Mouse (Mus musculus) hindbrain, embryonic 12.5 days (tissue): ENCODE measurements around the gene Gtf2i. TPM values are rescaled to one million over a fixed set of nuclear protein-coding genes. Genes with fewer than 3 reads are reported as not detected.
A peak's percentile ranks its signal among the peaks of the same experiment; 100 is the strongest.

Experiments used
- ATAC-seq: fragments of 200-750 bp; cut with Nextera tagmentation; 2 replicates; pipeline ENCODE4 v1.8.0; 2017; ENCODE audit warnings: moderate TSS enrichment; ENCODE audit not compliant: low FRiP score
- H3K27ac ChIP-seq: fragments of 300-500 bp; sonication (generic); 2 replicates; pipeline ENCODE4 v1.5.1; 2016; ENCODE audit warnings: mild to moderate bottlenecking
- H3K27me3 ChIP-seq: fragments of 300-500 bp; sonication (generic); 2 replicates; pipeline ENCODE4 v1.6.1; 2016; ENCODE audit warnings: mild to moderate bottlenecking
- H3K36me3 ChIP-seq: fragments of 300-500 bp; sonication (generic); 2 replicates; pipeline ENCODE4 v1.6.1; 2016; ENCODE audit warnings: mild to moderate bottlenecking
- H3K4me1 ChIP-seq: fragments of 300-500 bp; sonication (generic); 2 replicates; pipeline ENCODE4 v1.6.1; 2016
- H3K4me2 ChIP-seq: fragments of 300-500 bp; sonication (generic); replicated peaks from 2 replicates; pipeline ENCODE4 v1.6.1; 2016; ENCODE audit warnings: mild to moderate bottlenecking
- H3K4me3 ChIP-seq: fragments of 300-500 bp; sonication (generic); 2 replicates; pipeline ENCODE4 v1.5.1; 2016; ENCODE audit warnings: mild to moderate bottlenecking
- H3K9ac ChIP-seq: fragments of 300-500 bp; sonication (generic); 2 replicates; pipeline ENCODE4 v1.6.1; 2016; ENCODE audit warnings: mild to moderate bottlenecking, moderate library complexity
- H3K9me3 ChIP-seq: fragments of 300-500 bp; sonication (generic); replicated peaks from 2 replicates; pipeline ENCODE4 v1.6.1; 2016; ENCODE audit warnings: mild to moderate bottlenecking
- WGBS: fragments of 180-500 bp; shearing (Covaris S2); methylation state at CpG from one replicate; pipeline ENCODE4 v1.1.7; 2016; 5-methylcytosine and 5-hydroxymethylcytosine counted together
- polyA plus RNA-seq: library from polyadenylated mRNA; unstranded; fragments of >200 nt; fragmentation: Nextera tagmentation; extraction: Ambion mirVana; gene quantifications from 2 replicates; pipeline ENCODE4 v1.2.1, GENCODE M21; 2016

Gene Gtf2i
- polyA plus RNA-seq, 1 experiment from 2014 or later = 242 TPM

GRCm38 (mm10) chr5:134316721-134317120, 2.2 kb upstream of the Gtf2i start:
- Histone ChIP-seq H3K27ac (peak overlapping the region; percentile 98), H3K27me3 (no peaks in the 10 kb centered on the region), H3K4me2 (peak overlapping the region; percentile 68; the same call in 1 of the 2 replicates), H3K9ac (no peak overlapping the region), H3K4me3 (no peak overlapping the region), H3K36me3 (no peaks in the 10 kb centered on the region), H3K4me1 (peaks cover 25% of the 10 kb centered on the region), H3K9me3 (no peaks in the 10 kb centered on the region)
- ATAC-seq = no peak
- 68% methylated on average over 7 of the region's 7 CpGs for WGBS

- WGBS = under 1% methylated on average over 25 of the region's 25 CpGs
- H3K36me3 ChIP-seq = peaks cover 8% of the 10 kb centered on the region
- H3K9me3 ChIP-seq = no peaks in the 10 kb centered on the region
- peak overlapping the region; percentile 68 for H3K4me2 ChIP-seq
- H3K4me3 ChIP-seq = peak overlapping the region; percentile 84; the same call in 1 of the 2 replicates
- no peaks in the 10 kb centered on the region for H3K27me3 ChIP-seq
- peak overlapping the region; percentile 98 for H3K27ac ChIP-seq
- H3K4me1 ChIP-seq = peaks cover 31% of the 10 kb centered on the region
- no peak for ATAC-seq
- H3K9ac ChIP-seq = peak overlapping the region; percentile 73
Measured at GRCm38 (mm10) chr5:134315623-134316350, 1.2 kb upstream of the Gtf2i start.

GRCm38 (mm10) chr5:134314068-134314674, 389 bp downstream of the Gtf2i start:
- under 1% methylated on average over 56 of the region's 64 CpGs for WGBS

GRCm38 (mm10) chr5:134313451-134314067, 1.0 kb downstream of the Gtf2i start:
- Histone ChIP-seq H3K4me1 (peaks cover 37% of the 10 kb centered on the region), H3K4me2 (peak overlapping the region; percentile 80), H3K27me3 (no peaks in the 10 kb centered on the region), H3K9me3 (0 out of 2 replicates have a peak, but pooled peaks cover 4% of the 10 kb centered on the region), H3K9ac (peak overlapping the region; percentile 99), H3K36me3 (peaks cover 27% of the 10 kb centered on the region), H3K4me3 (peak overlapping the region; percentile 84), H3K27ac (peak overlapping the region; percentile 100)
- ATAC-seq = peak; percentile 78
- under 1% methylated on average over 65 of the region's 68 CpGs for WGBS

More at GRCm38 (mm10) chr5:134314068-134314674, 389 bp downstream of the Gtf2i start:
- peak overlapping the region; percentile 84 for H3K4me3 ChIP-seq
- peak; percentile 57 for ATAC-seq
- peak overlapping the region; percentile 99 for H3K9ac ChIP-seq
- peaks cover 24% of the 10 kb centered on the region for H3K36me3 ChIP-seq
- 0 out of 2 replicates have a peak, but pooled peaks cover 3% of the 10 kb centered on the region for H3K9me3 ChIP-seq
- H3K27ac ChIP-seq = peak overlapping the region; percentile 100
- H3K4me1 ChIP-seq = peaks cover 37% of the 10 kb centered on the region
- peak overlapping the region; percentile 80 for H3K4me2 ChIP-seq
- no peaks in the 10 kb centered on the region for H3K27me3 ChIP-seq

- H3K4me2 ChIP-seq = peak overlapping the region; percentile 80
- 4% methylated on average over 19 of the region's 19 CpGs for WGBS
- H3K9me3 ChIP-seq = 0 out of 2 replicates have a peak, but pooled peaks cover 4% of the 10 kb centered on the region
- H3K27ac ChIP-seq = peak overlapping the region; percentile 100
- no peaks in the 10 kb centered on the region for H3K27me3 ChIP-seq
- peaks cover 37% of the 10 kb centered on the region for H3K4me1 ChIP-seq
- H3K4me3 ChIP-seq = peak overlapping the region; percentile 84
- peak overlapping the region; percentile 99 for H3K9ac ChIP-seq
- ATAC-seq = no peak
- H3K36me3 ChIP-seq = peaks cover 32% of the 10 kb centered on the region
Measured at GRCm38 (mm10) chr5:134312691-134313450, 1.7 kb downstream of the Gtf2i start.

GRCm38 (mm10) chr5:134311894-134312411, 2.6 kb downstream of the Gtf2i start:
- WGBS = 76% methylated on average over 6 of the region's 6 CpGs
- H3K27ac ChIP-seq = no peak overlapping the region; the same call in 1 of the 2 replicates
- 0 out of 2 replicates have a peak, but pooled peaks cover 4% of the 10 kb centered on the region for H3K9me3 ChIP-seq
- H3K4me3 ChIP-seq = peak overlapping the region; percentile 84
- no peaks in the 10 kb centered on the region for H3K27me3 ChIP-seq
- H3K4me2 ChIP-seq = peak overlapping the region; percentile 80
- ATAC-seq = no peak
- H3K4me1 ChIP-seq = peaks cover 37% of the 10 kb centered on the region
- peak overlapping the region; percentile 45 for H3K9ac ChIP-seq
- H3K36me3 ChIP-seq = peaks cover 41% of the 10 kb centered on the region

GRCm38 (mm10) chr5:134310201-134310600, 4.4 kb downstream of the Gtf2i start:
- Histone ChIP-seq H3K4me2 (no peak overlapping the region), H3K27ac (no peak overlapping the region), H3K9me3 (0 out of 2 replicates have a peak, but pooled peaks cover 4% of the 10 kb centered on the region), H3K4me3 (no peak overlapping the region), H3K36me3 (peaks cover 52% of the 10 kb centered on the region), H3K27me3 (no peaks in the 10 kb centered on the region), H3K4me1 (peaks cover 23% of the 10 kb centered on the region), H3K9ac (no peak overlapping the region)
- 98% methylated on average over 9 of the region's 9 CpGs for WGBS
- ATAC-seq = no peak

GRCm38 (mm10) chr5:134309345-134309744, 5.2 kb downstream of the Gtf2i start:
- ATAC-seq = no peak
- peaks cover 27% of the 10 kb centered on the region for H3K4me1 ChIP-seq
- no peak overlapping the region for H3K4me3 ChIP-seq
- H3K9me3 ChIP-seq = 0 out of 2 replicates have a peak, but pooled peaks cover 4% of the 10 kb centered on the region
- no peak overlapping the region for H3K4me2 ChIP-seq
- no peak overlapping the region for H3K9ac ChIP-seq
- peaks cover 57% of the 10 kb centered on the region for H3K36me3 ChIP-seq
- H3K27me3 ChIP-seq = no peaks in the 10 kb centered on the region
- no peak overlapping the region for H3K27ac ChIP-seq
- 100% methylated on average over 1 of the region's 1 CpGs for WGBS

- Histone ChIP-seq H3K4me3 (no peak overlapping the region), H3K27ac (no peak overlapping the region), H3K36me3 (peaks cover 72% of the 10 kb centered on the region), H3K9ac (no peak overlapping the region), H3K9me3 (peaks cover 4% of the 10 kb centered on the region; the same call in 1 of the 2 replicates), H3K27me3 (no peaks in the 10 kb centered on the region), H3K4me1 (peaks cover 6% of the 10 kb centered on the region; the same call in 1 of the 2 replicates), H3K4me2 (no peak overlapping the region)
- 81% methylated on average over 6 of the region's 6 CpGs for WGBS
- no peak for ATAC-seq
Measured at GRCm38 (mm10) chr5:134304639-134305038, 9.9 kb downstream of the Gtf2i start.

GRCm38 (mm10) chr5:134295277-134296050, 19.1 kb downstream of the Gtf2i start:
- no peak overlapping the region for H3K9ac ChIP-seq
- no peaks in the 10 kb centered on the region for H3K4me1 ChIP-seq
- no peak for ATAC-seq
- no peak overlapping the region for H3K4me2 ChIP-seq
- no peak overlapping the region; the same call in 1 of the 2 replicates for H3K27ac ChIP-seq
- WGBS = 94% methylated on average over 16 of the region's 16 CpGs
- H3K27me3 ChIP-seq = no peaks in the 10 kb centered on the region
- H3K4me3 ChIP-seq = no peak overlapping the region
- H3K9me3 ChIP-seq = no peaks in the 10 kb centered on the region
- H3K36me3 ChIP-seq = peaks cover 76% of the 10 kb centered on the region

- no peak for ATAC-seq
- no peak overlapping the region for H3K4me2 ChIP-seq
- no peaks in the 10 kb centered on the region for H3K27me3 ChIP-seq
- H3K9ac ChIP-seq = no peak overlapping the region
- no peak overlapping the region for H3K4me3 ChIP-seq
- H3K36me3 ChIP-seq = peaks cover 83% of the 10 kb centered on the region
- H3K9me3 ChIP-seq = no peaks in the 10 kb centered on the region
- H3K4me1 ChIP-seq = no peaks in the 10 kb centered on the region
- H3K27ac ChIP-seq = no peak overlapping the region
- 94% methylated on average over 7 of the region's 7 CpGs for WGBS
Measured at GRCm38 (mm10) chr5:134294606-134295005, 20.0 kb downstream of the Gtf2i start.
